Mouse (Mus musculus) thymus, adult 2 months (tissue): Measurements from ENCODE around the gene Naalad2.

Source experiments
- CTCF ChIP-seq: fragments of 200-500 bp; IDR thresholded peaks from 2 replicates; pipeline ENCODE4 v1.5.1; 2012; ENCODE audit warnings: mild to moderate bottlenecking, control low read depth, low read length, moderate library complexity, borderline replicate concordance; ENCODE audit not compliant: control insufficient read depth, poor library complexity, insufficient read depth; ENCODE audit errors: extremely low read depth
- POLR2A ChIP-seq: fragments of 200-500 bp; IDR thresholded peaks from 2 replicates; pipeline ENCODE4 v1.6.1; 2012; ENCODE audit warnings: mild to moderate bottlenecking, low read length, control low read depth, moderate library complexity; ENCODE audit not compliant: control insufficient read depth, poor library complexity, insufficient read depth; ENCODE audit errors: extremely low read depth

DNA sequence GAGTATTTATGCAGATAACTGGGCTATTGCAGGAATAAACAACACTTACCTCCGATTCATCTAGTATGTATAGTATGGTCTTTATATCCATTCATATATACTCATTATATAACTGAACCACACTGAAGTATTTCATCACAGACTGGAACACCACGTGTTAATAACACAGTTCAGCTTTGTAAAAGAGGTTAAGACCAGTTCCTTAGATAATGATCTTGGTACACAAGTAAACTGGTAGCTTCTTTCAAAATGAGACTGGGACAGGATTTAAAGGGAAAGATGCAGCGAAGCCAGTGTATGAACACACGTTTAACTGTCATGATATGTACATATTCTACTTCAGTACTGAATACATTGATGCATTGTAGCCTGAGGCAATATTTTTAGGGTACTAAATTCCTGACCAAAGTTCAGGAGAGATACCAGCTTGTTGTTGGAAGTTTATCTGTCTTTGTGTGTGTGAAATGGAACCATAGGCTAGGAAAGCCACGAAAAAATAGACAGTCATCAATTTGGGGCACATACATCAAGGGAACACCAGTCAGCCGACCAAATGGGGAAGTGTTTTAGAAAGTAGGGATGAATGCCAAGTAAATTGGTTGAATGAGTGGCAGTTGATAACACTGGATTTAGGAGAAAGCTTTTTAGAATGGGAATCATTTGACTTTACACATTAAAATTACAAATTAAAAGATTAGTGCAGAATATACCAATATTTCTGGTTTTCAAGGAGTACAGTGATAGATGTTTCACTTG, 109.6 kb downstream of the Naalad2 start:
- no peak for TF ChIP-seq POLR2A
- TF ChIP-seq CTCF = no peak
